Mouse (Mus musculus): Measurements from ENCODE around the gene Gpr108. TPM values are rescaled to one million over a fixed set of nuclear protein-coding genes. Genes with fewer than 3 reads are reported as not detected.

The Gpr108 gene
- total RNA-seq, 1 experiment from 2014 or later, result 27.8 TPM

- ATAC-seq (replicated peaks; ENCODE audit: insufficient number of reproducible peaks, low FRiP score, low TSS enrichment, poor library complexity, severe bottlenecking), result no peak
Measured at GRCm38 (mm10) chr17:57227468-57227867, 20.8 kb downstream of the Gpr108 start.

DNA sequence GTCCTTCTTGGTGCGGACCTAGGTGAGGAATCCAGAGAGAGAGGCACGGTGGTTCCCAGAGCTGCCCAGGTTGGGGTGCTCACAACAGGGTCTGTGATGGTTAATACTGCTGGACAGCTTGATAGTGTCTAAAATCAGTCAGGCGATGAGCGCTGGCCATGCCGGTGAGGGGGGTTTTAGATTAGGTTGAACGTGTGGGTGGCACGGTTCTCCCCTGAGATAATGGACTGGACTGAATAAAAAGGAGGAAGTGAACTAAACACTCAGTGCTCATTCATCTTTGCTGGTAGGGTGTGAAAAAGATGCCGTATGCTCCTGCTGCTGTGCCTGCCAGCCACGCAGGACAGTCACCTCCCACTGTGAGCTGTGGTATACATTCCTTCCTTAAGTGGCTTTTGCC lies 24.9 kb downstream of the Gpr108 start:
- no peak for ATAC-seq (replicated peaks; ENCODE audit: insufficient number of reproducible peaks, low FRiP score, low TSS enrichment, poor library complexity, severe bottlenecking)

DNA sequence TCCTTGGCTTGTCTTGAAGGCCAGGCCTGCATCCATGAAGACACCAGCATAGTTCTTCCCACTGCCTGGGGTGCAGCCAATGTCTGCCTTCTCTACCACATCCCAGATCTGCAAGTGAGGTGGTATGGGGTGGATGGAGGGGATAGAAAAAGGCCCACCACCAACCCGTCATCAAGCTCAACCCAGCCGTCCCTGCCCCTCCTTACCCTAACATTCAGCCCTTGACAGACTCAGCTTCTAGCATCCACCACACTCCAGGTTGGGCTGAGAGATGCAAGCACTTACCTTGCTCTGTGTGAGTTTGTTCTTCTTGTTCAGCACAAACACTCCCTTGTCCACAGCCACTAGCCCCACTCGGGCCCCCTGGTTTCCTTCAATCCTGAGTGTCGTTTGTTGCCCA lies 26.3 kb downstream of the Gpr108 start:
- no peak for ATAC-seq (replicated peaks; ENCODE audit: insufficient number of reproducible peaks, low FRiP score, low TSS enrichment, poor library complexity, severe bottlenecking)

DNA sequence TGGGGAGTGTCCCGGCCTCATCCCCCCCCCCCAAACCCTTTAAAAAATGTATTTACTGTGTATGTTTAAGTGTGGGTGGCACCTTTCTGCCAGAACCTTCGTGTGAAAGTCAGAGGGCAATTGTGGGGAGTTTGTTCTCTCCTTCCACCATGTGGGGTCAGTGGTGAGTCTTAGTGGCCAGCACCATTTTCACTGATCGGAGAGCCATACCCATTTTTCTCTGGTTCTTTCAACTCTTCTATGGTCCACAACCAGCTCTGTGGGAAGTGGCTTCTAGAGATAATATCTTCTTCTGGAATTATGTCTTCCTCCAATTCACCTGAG lies 28.4 kb downstream of the Gpr108 start:
- ATAC-seq (replicated peaks; ENCODE audit: insufficient number of reproducible peaks, low FRiP score, low TSS enrichment, poor library complexity, severe bottlenecking), result no peak

GRCm38 (mm10) chr17:57219167-57219883 lies 28.9 kb downstream of the Gpr108 start:
- ATAC-seq (replicated peaks; ENCODE audit: insufficient number of reproducible peaks, low FRiP score, low TSS enrichment, poor library complexity, severe bottlenecking), result 0 out of 2 replicates have a peak, but pooled peaks have one; percentile 47

GRCm38 (mm10) chr17:57218335-57218900 lies 29.8 kb downstream of the Gpr108 start:
- ATAC-seq (replicated peaks; ENCODE audit: insufficient number of reproducible peaks, low FRiP score, low TSS enrichment, poor library complexity, severe bottlenecking), result no peak

DNA sequence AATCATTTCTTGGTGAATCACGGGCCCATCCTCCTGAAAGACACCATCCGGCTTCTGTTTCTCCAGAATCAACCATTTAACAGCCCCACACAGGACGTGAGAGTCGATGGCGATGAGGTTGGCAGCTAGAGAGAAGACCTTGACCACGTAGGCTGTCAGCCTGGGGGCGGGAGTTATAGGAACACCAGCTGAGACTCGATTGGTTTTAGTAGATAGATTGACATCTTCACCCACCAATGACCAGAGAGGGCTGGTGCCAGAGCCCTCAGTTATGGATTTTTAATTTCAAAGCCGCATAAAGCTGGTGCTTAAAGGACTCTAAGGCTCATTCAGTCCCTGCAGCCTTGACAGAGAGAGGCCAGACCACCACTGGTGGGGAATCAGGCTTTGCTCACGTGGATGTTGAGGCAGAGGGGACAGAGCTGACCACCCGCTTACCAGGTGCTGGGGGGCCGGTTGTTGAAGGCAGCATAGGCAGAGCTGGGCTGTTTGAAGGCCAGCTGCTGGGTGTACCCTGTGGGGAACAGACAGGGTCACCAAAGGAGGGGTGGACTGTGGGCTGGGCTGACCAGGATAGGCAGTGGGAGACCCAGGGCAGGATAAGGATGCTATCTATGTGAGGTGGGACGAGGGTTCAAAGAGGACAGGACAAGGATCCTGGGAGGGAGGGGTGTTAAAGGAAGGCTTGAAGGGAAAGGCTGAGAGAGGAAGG lies 33.4 kb downstream of the Gpr108 start:
- ATAC-seq (replicated peaks; ENCODE audit: insufficient number of reproducible peaks, low FRiP score, low TSS enrichment, poor library complexity, severe bottlenecking), result no peak

- ATAC-seq (replicated peaks; ENCODE audit: insufficient number of reproducible peaks, low FRiP score, low TSS enrichment, poor library complexity, severe bottlenecking), result no peak
Measured at GRCm38 (mm10) chr17:57211501-57211900, 36.7 kb downstream of the Gpr108 start.

DNA sequence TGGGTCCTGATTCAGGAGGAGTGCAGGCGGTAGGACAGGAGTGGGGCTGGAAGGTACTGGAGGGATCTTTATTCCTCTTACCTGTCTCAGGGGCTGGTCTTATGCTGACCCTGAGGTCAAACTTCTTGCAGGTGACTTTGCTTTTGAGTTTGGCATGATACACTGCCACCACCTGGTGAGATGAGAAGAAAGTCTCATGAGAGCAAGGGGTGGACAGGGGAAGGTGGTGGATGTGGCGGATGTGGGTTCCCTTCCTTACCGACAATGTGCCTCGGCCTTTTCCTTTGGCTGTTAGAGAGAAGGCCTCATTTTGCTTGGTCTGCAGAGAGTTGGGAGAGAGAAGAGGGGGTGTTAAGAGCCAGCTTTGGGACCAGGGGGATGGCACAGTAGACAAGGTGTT lies 38.9 kb downstream of the Gpr108 start:
- no peak for ATAC-seq (replicated peaks; ENCODE audit: insufficient number of reproducible peaks, low FRiP score, low TSS enrichment, poor library complexity, severe bottlenecking)

- ATAC-seq (replicated peaks; ENCODE audit: insufficient number of reproducible peaks, low FRiP score, low TSS enrichment, poor library complexity, severe bottlenecking), result no peak
Measured at GRCm38 (mm10) chr17:57207938-57208337, 40.3 kb downstream of the Gpr108 start.

DNA sequence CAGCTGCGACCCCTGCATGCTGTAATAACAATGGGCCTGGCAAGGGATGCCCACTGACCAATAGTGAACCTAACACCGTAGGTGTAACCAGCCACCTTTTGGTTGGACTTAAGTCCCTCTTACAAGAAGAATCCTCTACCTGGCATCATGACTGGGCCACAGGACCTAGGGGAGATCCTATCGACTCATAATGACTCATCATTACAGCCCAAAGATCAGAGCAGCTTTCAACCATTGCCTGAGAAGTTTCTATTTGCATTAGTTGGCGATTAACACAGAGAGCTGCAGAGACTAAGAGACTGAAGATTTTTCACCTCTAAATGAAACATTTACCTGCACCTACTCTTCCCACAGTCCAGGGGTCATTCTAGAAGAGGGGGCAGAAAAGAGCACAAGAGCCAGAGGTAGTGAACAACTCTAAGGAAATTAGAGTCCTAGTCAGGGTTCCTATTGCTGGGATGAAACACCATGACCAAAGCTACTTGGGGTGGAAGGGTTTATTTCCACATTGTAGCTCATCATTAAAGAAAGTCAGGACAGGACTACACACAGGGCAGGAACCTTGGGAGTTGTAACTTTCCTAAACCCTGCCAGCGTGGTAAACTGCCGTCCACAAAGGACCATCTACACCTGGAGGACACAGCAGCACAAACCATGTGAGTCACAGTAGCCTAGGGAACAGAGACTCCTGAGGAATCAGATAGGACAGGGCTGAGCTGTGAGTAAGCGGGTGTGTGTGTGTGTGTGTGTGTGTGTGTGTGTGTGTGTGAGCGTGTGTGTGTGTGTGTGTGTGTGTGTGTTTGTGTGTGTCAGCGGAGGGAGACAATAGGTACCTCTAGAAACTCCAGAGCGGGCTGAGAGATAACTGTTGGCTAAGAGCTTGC lies 46.2 kb downstream of the Gpr108 start:
- no peak for ATAC-seq (replicated peaks; ENCODE audit: insufficient number of reproducible peaks, low FRiP score, low TSS enrichment, poor library complexity, severe bottlenecking)

GRCm38 (mm10) chr17:57198252-57198651 lies 50.0 kb downstream of the Gpr108 start:
- peak; percentile 50; the same call in 1 of the 2 replicates for ATAC-seq (replicated peaks; ENCODE audit: insufficient number of reproducible peaks, low FRiP score, low TSS enrichment, poor library complexity, severe bottlenecking)

DNA sequence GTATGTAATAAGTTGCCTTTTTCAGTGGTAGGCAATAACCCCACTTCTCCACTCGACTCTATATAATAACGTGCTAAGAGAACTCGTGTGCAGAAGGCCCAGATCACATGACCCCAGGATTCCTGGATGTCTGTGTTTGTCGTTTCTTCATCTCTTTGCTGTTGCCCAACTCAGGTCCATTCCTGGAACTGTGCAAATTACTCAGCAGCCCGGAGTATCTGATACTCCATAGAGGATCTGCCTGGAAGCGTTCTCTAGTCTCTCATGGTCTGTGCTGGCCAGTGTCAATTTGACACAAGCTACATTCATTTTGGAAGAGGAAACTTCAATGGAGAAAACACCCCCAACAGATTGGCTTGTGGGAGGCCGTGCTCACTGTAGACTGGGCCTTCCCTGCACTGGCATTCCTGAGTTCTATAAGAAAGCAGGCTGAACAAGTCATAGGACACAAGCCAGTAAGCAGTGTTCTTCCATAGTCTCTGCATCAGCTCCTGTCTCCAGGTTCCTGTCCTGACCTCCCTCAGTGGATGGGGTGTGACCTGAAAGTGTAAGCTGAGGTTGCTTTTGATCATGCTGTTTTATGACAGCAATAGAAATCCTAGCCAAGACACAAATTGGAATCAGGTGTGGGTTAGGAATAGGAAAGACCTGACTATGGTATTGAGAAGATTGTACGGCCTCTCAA lies 52.8 kb downstream of the Gpr108 start:
- no peak for ATAC-seq (replicated peaks; ENCODE audit: insufficient number of reproducible peaks, low FRiP score, low TSS enrichment, poor library complexity, severe bottlenecking)

DNA sequence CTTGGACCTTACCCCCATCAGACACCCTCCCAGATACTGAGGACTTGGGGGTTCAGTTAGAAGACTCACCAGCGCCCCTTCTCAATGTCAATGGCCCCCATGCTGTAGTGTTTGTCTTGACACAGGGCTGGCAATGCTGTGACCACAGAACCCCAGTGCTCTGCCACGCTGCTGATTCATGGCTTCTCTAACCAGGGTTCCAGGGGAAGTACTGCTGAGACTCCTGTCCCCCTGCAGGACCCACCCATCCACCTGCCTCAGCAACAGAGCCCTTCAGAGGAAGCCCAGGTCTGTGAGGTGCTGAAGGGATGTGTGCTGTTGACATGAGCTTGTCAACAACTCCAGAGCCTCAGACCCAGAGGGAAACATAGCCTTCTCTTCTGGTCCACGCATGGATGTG lies 53.5 kb downstream of the Gpr108 start:
- no peak for ATAC-seq (replicated peaks; ENCODE audit: insufficient number of reproducible peaks, low FRiP score, low TSS enrichment, poor library complexity, severe bottlenecking)

DNA sequence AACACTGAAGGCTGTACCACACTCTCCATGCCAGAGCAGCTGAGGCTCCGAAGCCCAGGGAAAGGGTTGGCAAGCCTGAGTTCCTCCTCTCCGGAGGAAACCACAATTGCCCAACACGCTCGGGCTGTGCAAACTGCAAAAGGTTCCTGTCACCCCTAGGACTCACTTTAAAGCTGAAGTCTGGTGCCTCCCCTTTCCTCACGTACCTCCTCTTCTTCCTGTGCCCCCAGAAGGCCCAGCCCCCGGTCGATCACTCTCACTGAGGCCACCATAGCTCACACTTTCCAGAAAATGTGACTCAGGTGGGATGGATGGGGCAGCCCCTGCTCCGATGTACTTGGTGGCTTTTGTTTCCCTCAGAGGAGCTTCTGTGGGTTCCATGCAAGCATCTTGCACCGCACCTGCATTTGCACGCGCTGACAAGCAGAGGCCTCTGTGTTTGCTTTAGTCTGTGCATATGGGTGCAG lies 54.2 kb downstream of the Gpr108 start, which contains the start of gene Tnfsf14:
Tnfsf14 (minus strand) TSS at position 137 of the 467 bp plus-strand sequence.
- ATAC-seq (replicated peaks; ENCODE audit: insufficient number of reproducible peaks, low FRiP score, low TSS enrichment, poor library complexity, severe bottlenecking), result peak; percentile 70

GRCm38 (mm10) chr17:57188510-57189192 lies 59.6 kb downstream of the Gpr108 start:
- no peak for ATAC-seq (replicated peaks; ENCODE audit: insufficient number of reproducible peaks, low FRiP score, low TSS enrichment, poor library complexity, severe bottlenecking)

- no peak for ATAC-seq (replicated peaks; ENCODE audit: insufficient number of reproducible peaks, low FRiP score, low TSS enrichment, poor library complexity, severe bottlenecking)
Measured at GRCm38 (mm10) chr17:57185641-57186040, 62.6 kb downstream of the Gpr108 start.
